Mouse (Mus musculus) heart, adult 2 months (tissue): Measurements from ENCODE around the gene Fhl3. TPM values are rescaled to one million over a fixed set of nuclear protein-coding genes. Genes with fewer than 3 reads are reported as not detected.

Experiments
- DNase-seq, 2 experiments: peaks; one replicate each; pipeline ENCODE4 v3.0.0; 2021
- H3K27ac ChIP-seq: fragments of 200-600 bp; 2 replicates; pipeline ENCODE4 v1.8.1; 2022
- H3K27me3 ChIP-seq: fragments of 200-500 bp; 2 replicates; pipeline ENCODE4 v1.6.1; 2012; ENCODE audit warnings: mild to moderate bottlenecking, low read length, inconsistent platforms, mixed read lengths; ENCODE audit not compliant: control insufficient read depth, insufficient read depth
- H3K36me3 ChIP-seq: fragments of 200-500 bp; 2 replicates; pipeline ENCODE4 v1.6.1; 2012; ENCODE audit warnings: low read length, inconsistent platforms; ENCODE audit not compliant: control insufficient read depth, insufficient read depth
- H3K4me1 ChIP-seq: fragments of 200-500 bp; 2 replicates; pipeline ENCODE4 v1.6.1; 2011; ENCODE audit warnings: low read length; ENCODE audit not compliant: control insufficient read depth, insufficient read depth
- H3K4me3 ChIP-seq: fragments of 200-600 bp; 2 replicates; pipeline ENCODE4 v1.8.1; 2022
- H3K79me2 ChIP-seq: fragments of 200-500 bp; replicated peaks from 2 replicates; pipeline ENCODE4 v1.6.1; 2012; ENCODE audit warnings: mild to moderate bottlenecking, inconsistent platforms, low read length, moderate library complexity, mixed read lengths; ENCODE audit not compliant: control insufficient read depth, insufficient read depth
- H3K9ac ChIP-seq: fragments of 200-500 bp; 2 replicates; pipeline ENCODE4 v1.6.1; 2012; ENCODE audit warnings: low read depth, mild to moderate bottlenecking, control low read depth, inconsistent platforms, low read length, mixed read lengths
- CTCF ChIP-seq: fragments of 200-600 bp; IDR thresholded peaks from 2 replicates; pipeline ENCODE4 v1.8.1; 2022; ENCODE audit warnings: antibody characterized with exemption, mild to moderate bottlenecking, moderate library complexity
- EP300 ChIP-seq: fragments of 200-500 bp; IDR thresholded peaks from 2 replicates; pipeline ENCODE4 v1.6.1; 2011; ENCODE audit warnings: low read depth, low read length, control low read depth; ENCODE audit not compliant: insufficient read depth
- POLR2A ChIP-seq: fragments of 200-500 bp; IDR thresholded peaks from 2 replicates; pipeline ENCODE4 v1.6.1; 2011; ENCODE audit warnings: mild to moderate bottlenecking, low read depth, low read length, control low read depth; ENCODE audit not compliant: insufficient read depth
- WGBS: fragments of 180-500 bp; shearing (Covaris S2); methylation state at CpG from one replicate; pipeline ENCODE4 v1.1.7; 2018; 5-methylcytosine and 5-hydroxymethylcytosine counted together
- intact Hi-C: fragments of 180-260 bp; cut with DNase I; formaldehyde crosslinking; loops from one replicate; pipeline ENCODE4 v1.15.1; 2025
- polyA plus RNA-seq: library from polyadenylated mRNA; depleted of rRNA; stranded (reverse); fragments of >200 nt; gene quantifications from 2 replicates; pipeline ENCODE4 v1.2.3, GENCODE M21; 2012
- total RNA-seq, 2 experiments: library from RNA; stranded (reverse); gene quantifications; 2 replicates each; pipeline ENCODE4 v1.2.3; 2021

Fhl3 gene
- total and polyA plus RNA-seq, 3 experiments, result 7.8 to 17.9 (median 11.5) TPM

- no peak overlapping the region for H3K4me3 ChIP-seq
- TF ChIP-seq EP300 (no peak), CTCF (no peak), POLR2A (no peak)
- H3K79me2 ChIP-seq, result 0 out of 2 replicates have a peak, but pooled peaks cover 1% of the 10 kb centered on the region
- no peak overlapping the region for H3K9ac ChIP-seq
- H3K36me3 ChIP-seq, result peaks cover 12% of the 10 kb centered on the region
- intact Hi-C loops, result no loop called here
- no peak for DNase-seq
- peak overlapping the region; percentile 71; the same call in 1 of the 2 replicates for H3K27ac ChIP-seq
- 64% methylated on average over 8 of the region's 8 CpGs for WGBS
- peaks cover 4% of the 10 kb centered on the region; the same call in 1 of the 2 replicates for H3K4me1 ChIP-seq
- H3K27me3 ChIP-seq, result no peaks in the 10 kb centered on the region
These were observed 15.0 kb upstream of the Fhl3 start for GRCm38 (mm10) chr4:124685453-124685852.

GRCm38 (mm10) chr4:124685897-124686402, 14.6 kb upstream of the Fhl3 start:
- intact Hi-C loops, result no loop called here
- peaks cover 12% of the 10 kb centered on the region for H3K36me3 ChIP-seq
- H3K4me1 ChIP-seq, result peaks cover 6% of the 10 kb centered on the region
- no peak overlapping the region for H3K4me3 ChIP-seq
- TF ChIP-seq CTCF (no peak), EP300 (no peak), POLR2A (no peak)
- H3K27ac ChIP-seq, result peak overlapping the region; percentile 71
- no peaks in the 10 kb centered on the region for H3K27me3 ChIP-seq
- WGBS, result 38% methylated on average over 8 of the region's 8 CpGs
- peak in 1 of 2 experiments; percentile 31 for DNase-seq
- H3K79me2 ChIP-seq, result 0 out of 2 replicates have a peak, but pooled peaks cover 1% of the 10 kb centered on the region
- H3K9ac ChIP-seq, result no peak overlapping the region; the same call in 1 of the 2 replicates

GRCm38 (mm10) chr4:124691455-124691854, 9.0 kb upstream of the Fhl3 start:
- Histone ChIP-seq H3K79me2 (0 out of 2 replicates have a peak, but pooled peaks cover 3% of the 10 kb centered on the region), H3K36me3 (peaks cover 9% of the 10 kb centered on the region), H3K9ac (no peak overlapping the region), H3K4me1 (peaks cover 4% of the 10 kb centered on the region), H3K4me3 (no peak overlapping the region), H3K27me3 (no peaks in the 10 kb centered on the region), H3K27ac (no peak overlapping the region)
- intact Hi-C loops, result no loop called here
- no peak for TF ChIP-seq EP300
- no peak for TF ChIP-seq POLR2A
- no peak for TF ChIP-seq CTCF
- WGBS, result 52% methylated on average over 8 of the region's 8 CpGs
- DNase-seq, result no peak

DNA sequence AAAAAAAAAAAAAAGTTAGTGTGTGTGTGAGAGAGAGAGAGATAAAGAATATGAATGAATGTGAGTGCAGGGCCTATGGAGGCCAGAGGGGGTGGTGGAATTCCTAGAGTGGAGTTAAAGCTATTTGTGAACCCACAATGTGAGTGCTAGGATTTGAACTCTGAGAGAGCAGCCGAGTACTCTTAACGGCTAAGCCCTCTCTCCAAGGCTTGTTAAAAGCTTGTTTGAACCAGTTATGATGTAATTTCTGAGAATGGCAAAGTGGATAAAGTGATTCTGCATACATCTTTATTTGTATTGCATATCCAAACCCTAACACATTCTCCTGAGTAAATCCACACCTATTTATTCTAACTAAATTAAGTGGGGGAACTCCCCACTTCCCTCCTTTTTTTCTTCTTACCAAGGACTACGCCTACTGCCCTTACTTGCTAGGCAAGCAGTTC, 8.1 kb upstream of the Fhl3 start:
- Histone ChIP-seq H3K4me3 (peak overlapping the region; percentile 75), H3K79me2 (0 out of 2 replicates have a peak, but pooled peaks cover 3% of the 10 kb centered on the region), H3K4me1 (peaks cover 4% of the 10 kb centered on the region), H3K36me3 (peaks cover 7% of the 10 kb centered on the region), H3K27ac (no peak overlapping the region), H3K27me3 (no peaks in the 10 kb centered on the region), H3K9ac (no peak overlapping the region)
- DNase-seq, result no peak
- TF ChIP-seq EP300 (no peak), CTCF (no peak), POLR2A (no peak)
- intact Hi-C loops, result loop anchor here (2.0 kb wide), 2 partner anchors 22 to 48 kb away; partner anchors contain the start of genes Inpp5b and Sf3a3
- 28% methylated on average over 3 of the region's 3 CpGs for WGBS

- Histone ChIP-seq H3K4me3 (peak within 1 kb of the TSS; percentile 75), H3K36me3 (peaks cover 4% of the 10 kb centered on the region), H3K27ac (peak within 1 kb of the TSS; percentile 87), H3K9ac (peak within 1 kb of the TSS; percentile 81), H3K79me2 (0 out of 2 replicates have a peak, but pooled peaks cover 3% of the 10 kb centered on the region), H3K27me3 (no peaks in the 10 kb centered on the region), H3K4me1 (peaks cover 4% of the 10 kb centered on the region)
- WGBS, result under 1% methylated on average over 43 of the region's 43 CpGs
- intact Hi-C loops, result loop anchor here (2.0 kb wide), 2 partner anchors 21 to 47 kb away; partner anchors contain the start of genes Inpp5b and Sf3a3
- TF ChIP-seq POLR2A, result peak; percentile 72
- no peak for TF ChIP-seq CTCF
- DNase-seq, result peak; percentile 87 to 91
These were observed 7.2 kb upstream of the Fhl3 start, which contains the start of gene Utp11 for GRCm38 (mm10) chr4:124693135-124693894. TSS of gene Utp11 (minus strand) at chr4:124693600.
